Mouse (Mus musculus) liver, postnatal 0 days (tissue): ENCODE data around the gene Mrpl39.

Experiments used
- CTCF ChIP-seq: sonication (generic); IDR thresholded peaks from 2 replicates; pipeline ENCODE4 v1.5.1; 2016; ENCODE audit warnings: antibody characterized with exemption, low read depth
- EP300 ChIP-seq: IDR thresholded peaks from 2 replicates; pipeline ENCODE4 v1.6.1; 2016; ENCODE audit warnings: antibody characterized with exemption, low read depth, mild to moderate bottlenecking

- TF ChIP-seq CTCF = no peak
- TF ChIP-seq EP300 = no peak
These were observed 19.3 kb downstream of the Mrpl39 start for GRCm38 (mm10) chr16:84716197-84716596.
